Mouse (Mus musculus) embryonic facial prominence, embryonic 14.5 days (tissue): ENCODE measurements around the gene Serhl. TPM values are rescaled to one million over a fixed set of nuclear protein-coding genes. Genes with fewer than 3 reads are reported as not detected.

Source experiments
- ATAC-seq: fragments of 200-750 bp; cut with Nextera tagmentation; 2 replicates; pipeline ENCODE4 v1.8.0; 2017; ENCODE audit warnings: low read depth, moderate number of reproducible peaks, moderate TSS enrichment
- DNase-seq: peaks from one replicate; pipeline ENCODE4 v3.0.0-alpha.2; 2015; ENCODE audit warnings: low spot score
- H3K27ac ChIP-seq: fragments of 300-500 bp; sonication (generic); replicated peaks from 2 replicates; pipeline ENCODE4 v1.5.1; 2014; ENCODE audit warnings: low read depth, mild to moderate bottlenecking, low read length, moderate library complexity
- H3K27me3 ChIP-seq: fragments of 300-500 bp; sonication (generic); replicated peaks from 2 replicates; pipeline ENCODE4 v1.6.1; 2014; ENCODE audit warnings: low read length; ENCODE audit not compliant: control insufficient read depth, insufficient read depth
- H3K36me3 ChIP-seq: fragments of 300-500 bp; sonication (generic); 2 replicates; pipeline ENCODE4 v1.6.1; 2014; ENCODE audit warnings: low read length, mixed read lengths; ENCODE audit not compliant: control insufficient read depth, insufficient read depth
- H3K4me1 ChIP-seq: fragments of 300-500 bp; sonication (generic); 2 replicates; pipeline ENCODE4 v1.6.1; 2014; ENCODE audit warnings: antibody characterized with exemption, low read length; ENCODE audit not compliant: control insufficient read depth, insufficient read depth
- H3K4me2 ChIP-seq: fragments of 300-500 bp; sonication (generic); 2 replicates; pipeline ENCODE4 v1.6.1; 2014; ENCODE audit warnings: low read depth, mild to moderate bottlenecking, low read length, moderate library complexity, mixed read lengths
- H3K4me3 ChIP-seq: fragments of 300-500 bp; sonication (generic); 2 replicates; pipeline ENCODE4 v1.5.1; 2014; ENCODE audit warnings: low read depth, mild to moderate bottlenecking, low read length
- H3K9ac ChIP-seq: fragments of 300-500 bp; sonication (generic); 2 replicates; pipeline ENCODE4 v1.6.1; 2014; ENCODE audit warnings: low read depth, mild to moderate bottlenecking, low read length, moderate library complexity, mixed read lengths
- H3K9me3 ChIP-seq: fragments of 300-500 bp; sonication (generic); 2 replicates; pipeline ENCODE4 v1.6.1; 2016; ENCODE audit warnings: low read length; ENCODE audit not compliant: control insufficient read depth
- WGBS: fragments of 180-500 bp; shearing (Covaris S2); extraction: QIAGEN DNeasy Blood & Tissue Kit; methylation state at CpG from one replicate; pipeline ENCODE4 v1.1.7; 2014; 5-methylcytosine and 5-hydroxymethylcytosine counted together
- polyA plus RNA-seq: library from polyadenylated mRNA; unstranded; fragments of >200 nt; fragmentation: Nextera tagmentation; extraction: Ambion mirVana; gene quantifications from 2 replicates; pipeline ENCODE4 v1.2.1, GENCODE M21; 2014

Serhl gene
- polyA plus RNA-seq, 1 experiment from 2014 or later = 63.8 TPM

DNA sequence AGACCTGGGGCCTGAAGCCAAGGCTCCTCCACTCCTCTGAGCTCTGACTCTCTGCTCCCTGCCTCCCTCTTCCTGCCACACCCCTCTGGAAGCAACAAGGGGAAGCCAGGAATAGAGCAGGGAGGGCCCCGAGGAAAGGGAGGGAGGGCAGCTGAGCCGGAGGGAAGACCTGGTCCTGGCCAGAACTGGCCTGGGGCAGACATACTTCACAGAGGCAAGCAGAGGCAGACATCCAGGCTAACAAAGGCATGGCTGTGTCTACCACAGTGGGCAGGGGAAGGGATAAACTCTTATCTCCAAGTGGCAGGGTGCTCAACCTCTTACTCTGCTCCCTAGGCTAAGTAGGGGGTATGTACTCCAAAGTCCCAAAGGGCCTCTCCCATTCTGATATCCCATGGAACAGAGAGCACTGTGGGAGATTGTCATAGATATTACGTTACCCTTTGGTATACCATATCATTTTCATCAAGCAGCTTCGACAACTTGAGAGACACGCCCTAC lies 75.7 kb downstream of the Serhl start:
- H3K36me3 ChIP-seq = peaks cover 28% of the 10 kb centered on the region
- H3K4me2 ChIP-seq = no peak overlapping the region
- H3K4me3 ChIP-seq = no peak overlapping the region
- DNase-seq (peak; percentile 43), ATAC-seq (no peak)
- H3K27me3 ChIP-seq = no peaks in the 10 kb centered on the region
- no peaks in the 10 kb centered on the region for H3K9me3 ChIP-seq
- H3K9ac ChIP-seq = no peak overlapping the region
- H3K4me1 ChIP-seq = peaks cover 5% of the 10 kb centered on the region; the same call in 1 of the 2 replicates
- WGBS = 47% methylated on average over 5 of the region's 5 CpGs
- H3K27ac ChIP-seq = no peak overlapping the region

DNA sequence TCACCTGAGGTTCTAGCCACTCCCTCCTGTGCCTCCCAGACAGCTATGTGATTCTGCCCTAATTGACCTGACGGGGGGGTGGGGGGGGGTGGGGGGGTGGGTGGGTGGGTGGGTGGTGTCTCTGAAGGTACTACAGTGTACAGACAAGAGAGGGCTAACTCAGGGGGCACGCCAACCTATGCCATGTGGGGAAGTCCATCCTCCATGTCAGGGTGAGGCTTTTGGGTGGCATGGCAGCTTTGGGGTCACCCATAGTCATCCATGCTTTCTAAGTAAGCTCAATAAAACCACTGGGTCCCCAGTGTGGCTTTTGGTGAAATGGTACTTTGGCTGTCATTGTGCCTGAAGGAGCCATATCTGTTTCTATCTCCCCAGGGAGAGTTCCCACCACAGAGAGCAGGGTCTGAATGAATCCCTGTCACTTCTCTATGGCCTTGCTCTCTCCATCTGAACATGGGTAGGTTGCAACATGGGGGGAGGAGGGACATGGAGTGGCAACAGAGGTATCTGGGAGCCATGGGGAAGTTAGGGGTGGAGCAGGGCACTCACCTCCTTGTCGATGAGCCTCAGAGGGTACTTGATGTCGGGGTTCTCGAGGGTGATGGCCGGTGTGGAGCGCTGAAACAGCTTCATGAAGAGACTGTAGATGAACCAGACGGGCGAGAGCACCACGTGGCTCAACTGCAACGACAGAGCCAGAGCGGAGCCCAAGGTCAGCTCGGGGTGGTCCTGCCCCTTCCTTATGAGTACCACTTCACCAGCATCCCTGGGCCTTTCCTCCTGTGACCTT lies 76.4 kb downstream of the Serhl start:
- H3K4me3 ChIP-seq = no peak overlapping the region
- H3K4me1 ChIP-seq = peaks cover 8% of the 10 kb centered on the region; the same call in 1 of the 2 replicates
- no peaks in the 10 kb centered on the region for H3K27me3 ChIP-seq
- no peak overlapping the region for H3K9ac ChIP-seq
- peak overlapping the region; percentile 77; the same call in 1 of the 2 replicates for H3K27ac ChIP-seq
- peaks cover 21% of the 10 kb centered on the region for H3K36me3 ChIP-seq
- no peak for ATAC-seq
- no peaks in the 10 kb centered on the region for H3K9me3 ChIP-seq
- H3K4me2 ChIP-seq = no peak overlapping the region
- no peak for DNase-seq
- 89% methylated on average over 13 of the region's 13 CpGs for WGBS

Other genes with a start within 250 kb of the Serhl start
- 11.3 and 12.3 TPM in 2 replicates for gene Tcf20, start 101.6 kb upstream of the Serhl start, polyA plus RNA-seq
- gene Nfam1, start 56.2 kb upstream of the Serhl start, polyA plus RNA-seq = 4.7 and 6.0 TPM in 2 replicates
- gene Rrp7a, start 33.3 kb downstream of the Serhl start, polyA plus RNA-seq = 61.6 and 63.0 TPM in 2 replicates
- gene Poldip3, start 59.9 kb downstream of the Serhl start, polyA plus RNA-seq = 126 and 151 TPM in 2 replicates
- 125 and 126 TPM in 2 replicates for gene Cyb5r3, start 83.1 kb downstream of the Serhl start, polyA plus RNA-seq
- 2.3 and 2.4 TPM in 2 replicates for gene A4galt, start 162.3 kb downstream of the Serhl start, polyA plus RNA-seq